Mouse (Mus musculus): ENCODE results near the gene Gm6588.

DNA sequence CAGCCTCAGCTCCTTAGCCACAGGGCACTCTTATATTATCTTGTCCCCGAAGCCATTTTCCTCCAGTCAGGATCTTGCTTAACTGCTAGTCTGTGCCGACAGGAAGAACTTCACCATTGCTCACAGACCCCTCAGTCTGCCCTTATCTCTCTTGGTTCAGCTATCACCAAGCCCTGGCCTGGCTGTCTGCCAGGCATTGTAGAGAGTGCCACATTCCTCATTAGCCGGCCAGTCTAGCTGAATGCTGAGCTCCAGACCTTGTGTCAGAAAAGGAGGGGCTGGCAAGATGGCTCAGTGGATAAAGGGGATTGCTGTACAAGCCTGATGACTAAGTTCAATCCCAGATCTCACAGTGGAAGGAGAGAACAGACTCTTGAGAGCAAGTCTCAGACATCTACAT lies 43.2 kb upstream of the Gm6588 start:
- TF ChIP-seq CTCF (IDR thresholded peaks at IDR 0.05; ENCODE audit: low read depth): no peak
- TF ChIP-seq EP300 (optimal IDR thresholded peaks at IDR 0.05): no peak

All from stomach, postnatal 0 days (tissue).